Mouse (Mus musculus): ENCODE results near the gene Ubn2. TPM values are rescaled to one million over a fixed set of nuclear protein-coding genes. Genes with fewer than 3 reads are reported as not detected.

Gene Ubn2
- total RNA-seq, 2 experiments from 2014 or later, result 44.3 to 62.6 TPM

Small RNA genes lying within 50 kb of the gene (microRNA-seq; reads per million reads assigned to microRNA genes)
- not detected for gene Mir7670

Other genes starting within 250 kb of the Ubn2 start
- gene D630045J12Rik, start 179.9 kb upstream of the Ubn2 start, total RNA-seq (2021), result 10 to 100 TPM; 34.7 to 48.6 TPM
- 1 to 10 TPM; 3.2 to 3.9 TPM for gene Zc3hav1l, start 134.7 kb upstream of the Ubn2 start, total RNA-seq (2021)
- 1 to 10 TPM; 2.1 to 3.3 TPM for gene Zc3hav1, start 79.3 kb upstream of the Ubn2 start, total RNA-seq (2021)
- gene Ttc26, start 52.5 kb upstream of the Ubn2 start, total RNA-seq (2021), result 10 to 100 TPM in 1 of 2 experiments, 1 to 10 TPM in 1; 6.8 to 12.1 TPM
- gene Fmc1, start 99.6 kb downstream of the Ubn2 start, total RNA-seq (2021), result 10 to 100 TPM; 53.8 to 60.6 TPM
- gene Luc7l2, start 117.4 kb downstream of the Ubn2 start, total RNA-seq (2021), result 100 to 1,000 TPM; 124 to 217 TPM
- 1 to 10 TPM in 1 of 2 experiments, under 1 TPM in 1; 0.74 to 1.4 TPM for gene Klrg2, start 203.3 kb downstream of the Ubn2 start, total RNA-seq (2021)
- 10 to 100 TPM; 74.5 to 92.6 TPM for gene Clec2l, start 229.1 kb downstream of the Ubn2 start, total RNA-seq (2021)